Mouse (Mus musculus) stomach, postnatal 0 days (tissue): ENCODE results near the gene Dqx1. TPM values are rescaled to one million over a fixed set of nuclear protein-coding genes. Genes with fewer than 3 reads are reported as not detected.
A peak's percentile ranks its signal among the peaks of the same experiment; 100 is the strongest.

Source experiments
- ATAC-seq: fragments of 200-750 bp; cut with Nextera tagmentation; 2 replicates; pipeline ENCODE4 v1.8.0; 2017; ENCODE audit not compliant: low FRiP score, low TSS enrichment
- DNase-seq: peaks from one replicate; pipeline ENCODE4 v3.0.0-alpha.2; 2016; ENCODE audit warnings: low spot score
- H3K27ac ChIP-seq: fragments of 300-500 bp; sonication (generic); replicated peaks from 2 replicates; pipeline ENCODE4 v1.5.1; 2014; ENCODE audit warnings: mild to moderate bottlenecking, control low read depth
- H3K27me3 ChIP-seq: fragments of 300-500 bp; sonication (generic); 2 replicates; pipeline ENCODE4 v1.6.1; 2014; ENCODE audit warnings: low read length; ENCODE audit not compliant: control insufficient read depth, insufficient read depth
- H3K36me3 ChIP-seq: fragments of 300-500 bp; sonication (generic); 2 replicates; pipeline ENCODE4 v1.6.1; 2014; ENCODE audit warnings: low read length, mixed read lengths; ENCODE audit not compliant: control insufficient read depth, insufficient read depth
- H3K4me1 ChIP-seq: fragments of 300-500 bp; sonication (generic); replicated peaks from 2 replicates; pipeline ENCODE4 v1.6.1; 2014; ENCODE audit warnings: antibody characterized with exemption; ENCODE audit not compliant: control insufficient read depth, insufficient read depth
- H3K4me2 ChIP-seq: fragments of 300-500 bp; sonication (generic); replicated peaks from 2 replicates; pipeline ENCODE4 v1.6.1; 2014; ENCODE audit warnings: low read depth, mild to moderate bottlenecking, control low read depth, moderate library complexity
- H3K4me3 ChIP-seq: fragments of 300-500 bp; sonication (generic); 2 replicates; pipeline ENCODE4 v1.5.1; 2014; ENCODE audit warnings: low read depth, low read length, control low read depth
- H3K9ac ChIP-seq: fragments of 300-500 bp; sonication (generic); 2 replicates; pipeline ENCODE4 v1.6.1; 2014; ENCODE audit warnings: mild to moderate bottlenecking, low read length, control low read depth, mixed read lengths
- H3K9me3 ChIP-seq: fragments of 300-500 bp; sonication (generic); 2 replicates; pipeline ENCODE4 v1.6.1; 2016; ENCODE audit warnings: low read length; ENCODE audit not compliant: control insufficient read depth
- CTCF ChIP-seq: IDR thresholded peaks from 2 replicates; pipeline ENCODE4 v1.5.1; 2016; ENCODE audit warnings: antibody characterized with exemption, low read depth, mild to moderate bottlenecking, moderate library complexity
- EP300 ChIP-seq: optimal IDR thresholded peaks from 2 replicates; pipeline ENCODE3; 2016; ENCODE audit warnings: antibody characterized with exemption
- WGBS: fragments of 180-500 bp; shearing (Covaris S2); extraction: QIAGEN DNeasy Blood & Tissue Kit; methylation state at CpG from one replicate; pipeline ENCODE4 v1.1.7; 2014; 5-methylcytosine and 5-hydroxymethylcytosine counted together
- polyA plus RNA-seq: library from polyadenylated mRNA; unstranded; fragments of >200 nt; fragmentation: Nextera tagmentation; extraction: Ambion mirVana; gene quantifications from 2 replicates; pipeline ENCODE4 v1.2.1, GENCODE M21; 2015

Dqx1 gene
- polyA plus RNA-seq, 1 experiment from 2014 or later, result 5.4 TPM

DNA sequence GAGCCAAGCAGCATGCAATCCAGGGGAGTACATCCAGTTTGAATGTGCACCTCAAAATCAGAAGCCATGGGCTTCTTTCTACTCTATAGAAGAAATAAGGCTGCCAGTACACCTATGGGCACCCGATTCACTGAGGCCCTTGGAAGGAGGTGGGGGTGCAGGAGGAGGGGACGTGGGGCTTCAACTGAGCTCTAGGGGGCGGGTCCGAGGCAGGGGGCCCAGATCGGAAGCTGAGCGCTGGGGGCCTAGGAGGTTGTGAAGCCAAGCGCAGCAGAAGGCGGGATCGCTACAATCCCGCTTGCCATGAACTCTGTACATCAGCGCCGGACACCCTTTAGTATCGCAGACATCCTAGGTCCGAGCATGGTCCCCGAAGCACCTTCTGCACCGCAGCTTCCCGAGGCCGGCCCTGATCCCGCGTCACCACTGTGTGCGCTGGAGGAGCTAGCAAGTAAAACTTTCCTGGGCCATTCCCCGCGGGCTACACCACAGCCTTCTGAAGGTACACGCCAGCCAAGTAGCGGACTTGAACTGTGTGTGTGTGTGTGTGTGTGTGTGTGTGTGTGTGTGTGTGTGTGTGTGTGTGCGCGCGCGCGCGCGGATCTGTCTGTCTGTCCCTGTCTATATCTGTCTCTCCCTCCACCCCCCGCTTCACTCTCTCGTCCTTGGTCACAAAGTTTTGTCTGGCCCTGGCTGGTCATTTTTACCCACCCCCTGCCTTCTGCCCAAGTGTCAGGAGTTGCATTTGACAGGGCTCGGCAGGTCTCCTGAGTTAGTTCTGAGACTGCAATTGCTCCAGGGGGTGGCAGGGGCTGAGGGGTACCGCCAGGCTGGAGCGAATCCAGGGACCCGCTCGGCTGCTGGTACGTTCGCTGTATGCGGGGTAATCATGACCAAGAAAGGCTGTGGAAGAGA, 28.7 kb downstream of the Dqx1 start, which contains the start of gene Lbx2:
Gene Lbx2 (plus strand): TSS at position 247 of the 915 bp plus-strand sequence.
- no peaks in the 10 kb centered on the region for H3K36me3 ChIP-seq
- ATAC-seq (0 out of 2 replicates have a peak, but pooled peaks have one; percentile 6), DNase-seq (no peak)
- no peak within 1 kb of the TSS for H3K9ac ChIP-seq
- WGBS, result 8% methylated on average over 39 of the region's 42 CpGs
- no peak within 1 kb of the TSS for H3K27ac ChIP-seq
- H3K9me3 ChIP-seq, result no peaks in the 10 kb centered on the region
- no peak for TF ChIP-seq EP300
- no peak for TF ChIP-seq CTCF
- H3K4me2 ChIP-seq, result peak within 1 kb of the TSS; percentile 14; the same call in 1 of the 2 replicates
- H3K27me3 ChIP-seq, result peaks cover 26% of the 10 kb centered on the region; the same call in 1 of the 2 replicates
- 0 out of 2 replicates have a peak within 1 kb of the TSS, but pooled peaks have one; percentile 2 for H3K4me3 ChIP-seq
- H3K4me1 ChIP-seq, result no peaks in the 10 kb centered on the region

DNA sequence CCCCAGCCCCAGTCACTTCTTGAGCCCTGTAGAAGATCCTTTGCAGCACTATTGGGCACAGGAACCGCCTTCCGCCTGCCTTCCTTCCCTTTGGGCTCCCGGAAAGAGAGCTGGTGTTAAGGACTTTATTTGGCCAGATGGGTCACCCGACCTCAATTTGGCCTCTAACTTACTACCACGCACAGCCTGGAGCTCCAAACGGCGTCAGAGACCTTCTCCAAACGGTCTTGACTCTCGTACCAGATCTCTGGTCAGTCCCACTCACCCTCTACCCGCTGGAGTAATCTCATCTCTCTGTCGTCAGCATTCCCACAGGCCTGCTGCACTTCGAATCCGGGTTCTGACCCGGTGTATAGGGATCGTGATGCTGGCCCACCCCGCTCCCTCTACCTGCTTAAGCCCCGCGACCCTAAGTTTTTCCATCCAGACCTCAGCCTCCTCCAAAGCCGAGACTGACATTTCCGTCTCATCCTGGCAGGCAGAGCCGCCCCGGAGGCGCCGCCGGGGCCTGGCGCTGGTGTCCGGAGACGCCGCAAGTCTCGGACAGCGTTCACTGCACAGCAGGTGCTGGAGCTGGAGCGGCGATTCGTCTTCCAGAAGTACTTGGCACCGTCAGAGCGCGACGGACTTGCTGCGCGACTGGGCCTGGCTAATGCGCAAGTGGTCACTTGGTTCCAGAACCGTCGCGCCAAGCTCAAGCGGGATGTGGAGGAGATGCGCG, 29.7 kb downstream of the Dqx1 start:
- peak overlapping the region; percentile 23 for H3K4me2 ChIP-seq
- no peaks in the 10 kb centered on the region for H3K4me1 ChIP-seq
- no peak for ATAC-seq
- H3K9me3 ChIP-seq, result no peaks in the 10 kb centered on the region
- H3K27me3 ChIP-seq, result peaks cover 26% of the 10 kb centered on the region; the same call in 1 of the 2 replicates
- H3K27ac ChIP-seq, result no peak overlapping the region
- TF ChIP-seq CTCF (no peak), EP300 (no peak)
- H3K9ac ChIP-seq, result no peak overlapping the region
- 7% methylated on average over 47 of the region's 47 CpGs for WGBS
- peak overlapping the region; percentile 2; the same call in 1 of the 2 replicates for H3K4me3 ChIP-seq
- no peaks in the 10 kb centered on the region for H3K36me3 ChIP-seq
- DNase-seq, result no peak

GRCm38 (mm10) chr6:83087926-83088260, 30.2 kb downstream of the Dqx1 start:
- no peak for ATAC-seq
- Histone ChIP-seq H3K4me1 (no peaks in the 10 kb centered on the region), H3K4me3 (peak overlapping the region; percentile 2; the same call in 1 of the 2 replicates), H3K4me2 (peak overlapping the region; percentile 23; the same call in 1 of the 2 replicates), H3K27ac (no peak overlapping the region), H3K9me3 (no peaks in the 10 kb centered on the region), H3K9ac (no peak overlapping the region), H3K36me3 (no peaks in the 10 kb centered on the region), H3K27me3 (peaks cover 26% of the 10 kb centered on the region; the same call in 1 of the 2 replicates)
- no peak for DNase-seq
- TF ChIP-seq EP300 (no peak), CTCF (no peak)
- 16% methylated on average over 9 of the region's 9 CpGs for WGBS

DNA sequence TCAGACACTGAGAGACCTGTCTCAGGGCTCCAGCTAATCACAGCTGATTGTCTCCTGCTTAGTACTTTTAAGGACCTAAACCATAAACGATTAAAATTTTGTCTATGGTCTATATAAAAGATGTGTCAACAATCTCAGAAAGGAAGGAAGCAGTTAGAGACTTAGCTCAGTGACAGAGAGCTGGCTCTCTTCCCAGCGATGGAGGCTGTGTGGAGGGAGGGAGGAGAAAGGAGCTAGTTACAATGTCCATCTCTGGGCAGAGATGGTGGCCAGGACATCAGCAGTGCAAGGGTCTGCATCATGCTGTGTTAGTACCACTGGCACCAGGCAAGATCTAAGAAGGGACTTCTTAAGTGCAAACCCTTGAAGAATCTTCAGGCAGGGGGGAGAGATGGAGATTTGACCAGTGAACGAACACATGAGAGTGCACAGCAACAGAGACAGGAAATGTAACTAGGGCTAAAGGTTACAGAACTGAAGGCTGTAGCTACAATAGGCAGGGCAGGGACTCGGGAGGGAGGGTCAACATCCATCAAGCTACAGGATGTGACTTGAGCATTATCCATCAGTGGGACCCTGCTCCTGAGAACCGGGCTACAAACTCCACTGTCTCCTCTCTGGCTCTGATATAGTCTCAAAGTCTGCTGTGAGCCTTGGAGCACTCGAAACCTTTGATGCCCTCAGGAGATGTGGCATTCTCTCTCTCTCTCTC, 34.9 kb downstream of the Dqx1 start:
- no peaks in the 10 kb centered on the region for H3K9me3 ChIP-seq
- no peak overlapping the region for H3K9ac ChIP-seq
- no peak for ATAC-seq
- H3K27ac ChIP-seq, result no peak overlapping the region
- 27% methylated on average over 6 of the region's 6 CpGs for WGBS
- H3K27me3 ChIP-seq, result peaks cover 9% of the 10 kb centered on the region; the same call in 1 of the 2 replicates
- H3K4me2 ChIP-seq, result no peak overlapping the region
- no peak for DNase-seq
- no peaks in the 10 kb centered on the region for H3K36me3 ChIP-seq
- no peak for TF ChIP-seq CTCF
- H3K4me1 ChIP-seq, result no peaks in the 10 kb centered on the region
- no peak overlapping the region for H3K4me3 ChIP-seq

DNA sequence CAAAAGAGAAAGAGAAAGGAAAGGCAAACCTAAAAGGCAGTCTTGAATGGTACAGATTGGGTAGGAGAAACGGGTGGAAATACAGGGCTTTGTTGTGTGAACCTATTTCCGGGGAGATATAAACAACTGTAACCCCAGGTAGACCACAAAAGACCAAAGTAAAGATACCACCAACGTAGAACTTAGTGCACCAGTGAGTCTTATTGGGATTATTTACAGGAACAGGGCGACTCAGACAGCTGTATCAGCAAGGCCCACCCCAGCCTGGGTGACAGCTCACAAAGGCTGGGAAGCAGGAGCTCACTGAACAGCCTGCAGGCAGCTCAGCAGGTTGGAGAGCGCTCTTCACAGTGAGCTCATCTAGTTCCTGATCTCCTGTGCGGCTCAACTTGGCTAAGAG, 38.3 kb downstream of the Dqx1 start:
- no peak overlapping the region for H3K4me3 ChIP-seq
- DNase-seq, result no peak
- H3K9ac ChIP-seq, result no peak overlapping the region
- TF ChIP-seq EP300, result no peak
- TF ChIP-seq CTCF, result no peak
- no peak overlapping the region for H3K27ac ChIP-seq
- ATAC-seq, result no peak
- H3K4me2 ChIP-seq, result no peak overlapping the region
- H3K4me1 ChIP-seq, result no peaks in the 10 kb centered on the region; the same call in 1 of the 2 replicates
- H3K27me3 ChIP-seq, result no peaks in the 10 kb centered on the region
- WGBS, result 42% methylated on average over 6 of the region's 6 CpGs
- no peaks in the 10 kb centered on the region for H3K9me3 ChIP-seq
- H3K36me3 ChIP-seq, result no peaks in the 10 kb centered on the region
